Mouse (Mus musculus): ENCODE results near the gene Gm10662. TPM values are rescaled to one million over a fixed set of nuclear protein-coding genes. Genes with fewer than 3 reads are reported as not detected.
"Not testable (repeated sequence)": the region's sequence is repeated elsewhere in the genome, so short reads cannot be mapped to it uniquely, and the experiment has no call there.

Gene Gm10662
- polyA plus RNA-seq (2015; fragmentation: Nextera tagmentation; extraction: Ambion mirVana) = not detected in 2 replicates

GRCm38 (mm10) chr7:23144380-23144779 is at the start of gene Gm10662:
Gene Gm10662, minus strand, starts transcription at chr7:23144480.
- no CpG with 5 or more reads among the region's 1 CpGs for WGBS
- not testable (repeated sequence) for H3K4me3 ChIP-seq; H3K27me3 ChIP-seq; H3K36me3 ChIP-seq; H3K4me1 ChIP-seq (replicated peaks); ATAC-seq (ENCODE audit: low FRiP score, low read depth); H3K9me3 ChIP-seq; H3K9ac ChIP-seq; H3K4me2 ChIP-seq; H3K27ac ChIP-seq (replicated peaks)

- not testable (repeated sequence) for H3K27ac ChIP-seq (replicated peaks); H3K4me1 ChIP-seq (replicated peaks); H3K4me2 ChIP-seq; H3K4me3 ChIP-seq; H3K9me3 ChIP-seq; H3K9ac ChIP-seq; H3K36me3 ChIP-seq; ATAC-seq (ENCODE audit: low FRiP score, low read depth); H3K27me3 ChIP-seq
- 90% methylated on average over 10 of the region's 10 CpGs for WGBS
Measured at GRCm38 (mm10) chr7:23163505-23163904, 19.2 kb upstream of the Gm10662 start.

Other genes starting within 250 kb of the Gm10662 start
- gene Gm4214, start 159.8 kb downstream of the Gm10662 start, polyA plus RNA-seq (2015; fragmentation: Nextera tagmentation; extraction: Ambion mirVana) = not detected in 2 replicates
- gene Gm4216, start 124.6 kb downstream of the Gm10662 start, polyA plus RNA-seq (2015; fragmentation: Nextera tagmentation; extraction: Ambion mirVana) = not detected in 2 replicates
- gene Vmn1r163, start 88.9 kb downstream of the Gm10662 start, polyA plus RNA-seq (2015; fragmentation: Nextera tagmentation; extraction: Ambion mirVana) = not detected in 2 replicates
- not detected in 2 replicates for gene Gm8720, start 77.0 kb downstream of the Gm10662 start, polyA plus RNA-seq (2015; fragmentation: Nextera tagmentation; extraction: Ambion mirVana)
- not detected in 2 replicates for gene Vmn1r165, start 72.9 kb upstream of the Gm10662 start, polyA plus RNA-seq (2015; fragmentation: Nextera tagmentation; extraction: Ambion mirVana)
- not detected in 2 replicates for gene Vmn1r166, start 107.2 kb upstream of the Gm10662 start, polyA plus RNA-seq (2015; fragmentation: Nextera tagmentation; extraction: Ambion mirVana)
- gene Gm6902, start 134.4 kb upstream of the Gm10662 start, polyA plus RNA-seq (2015; fragmentation: Nextera tagmentation; extraction: Ambion mirVana) = not detected in 2 replicates
- not detected in 2 replicates for gene Nlrp4e, start 156.7 kb upstream of the Gm10662 start, polyA plus RNA-seq (2015; fragmentation: Nextera tagmentation; extraction: Ambion mirVana)
- not detected in 2 replicates for gene Nlrp5, start 241.4 kb upstream of the Gm10662 start, polyA plus RNA-seq (2015; fragmentation: Nextera tagmentation; extraction: Ambion mirVana)

Data from hindbrain, embryonic 15.5 days (tissue).